Comparison of ENCODE assay signal across 19 mouse cellular contexts in genomic region chr12:76912193-76912592, GRCm38 (mm10). TPM values are rescaled to one million over a fixed set of nuclear protein-coding genes. Genes with fewer than 3 reads are reported as not detected.
DNase-seq lines count a peak whose midpoint lies in the region; ATAC-seq and TF ChIP-seq lines count a peak whose summit lies in the region.
"Had no signal": no experiment of that assay in that cellular context is flagged by ENCODE, and none has a peak within 500 bp of the region (broad histone marks: within the 10 kb centered on the region; RNA-seq: fewer than 3 reads in every experiment).

No protein-coding gene starts in this region.

- 64% methylated on average over 9 of the region's 9 CpGs for WGBS in heart, embryonic 11.5 days (ENCODE audit: insufficient replicate concordance)
- WGBS in liver, embryonic 14.5 days (ENCODE audit: insufficient replicate concordance), result 37% methylated on average over 9 of the region's 9 CpGs
- 84% methylated on average over 9 of the region's 9 CpGs for WGBS in forebrain, postnatal 0 days

- no peak for TF ChIP-seq CTCF in E14TG2a.4 (conservative IDR thresholded peaks at IDR 0.05; ENCODE audit: low read length)
- TF ChIP-seq CTCF in liver, embryonic 14.5 days (IDR thresholded peaks at IDR 0.05; ENCODE audit: low read depth), result no peak
- TF ChIP-seq CTCF in forebrain, postnatal 0 days (IDR thresholded peaks at IDR 0.05; ENCODE audit: low read depth), result no peak

- H3K9me3 ChIP-seq in heart, embryonic 11.5 days (replicated peaks; ENCODE audit: control insufficient read depth, low read length), result no peaks in the 10 kb centered on the region
- no peaks in the 10 kb centered on the region for H3K9me3 ChIP-seq in E14TG2a.4 (ENCODE audit: low read length)
- H3K9me3 ChIP-seq in ES-E14 (ENCODE audit: control insufficient read depth, insufficient read depth, low read depth, low read length), result no peaks in the 10 kb centered on the region
- H3K9me3 ChIP-seq in liver, embryonic 14.5 days (ENCODE audit: control insufficient read depth, low read length), result no peaks in the 10 kb centered on the region
- no peaks in the 10 kb centered on the region for H3K9me3 ChIP-seq in forebrain, postnatal 0 days (ENCODE audit: low read length)
- H3K9me3 ChIP-seq: forebrain, embryonic 10.5 days; heart, embryonic 13.5 days; hindbrain, embryonic 10.5 days had no signal

- H3K4me1 ChIP-seq in heart, embryonic 11.5 days (ENCODE audit: control insufficient read depth, insufficient read depth, low read length), result peaks cover 7% of the 10 kb centered on the region; the same call in 1 of the 2 replicates
- H3K4me1 ChIP-seq in E14TG2a.4 (replicated peaks; ENCODE audit: low read depth, low read length) (peaks cover 94% of the 10 kb centered on the region), ES-E14 (ENCODE audit: control insufficient read depth in 2 of 2, insufficient read depth in 2 of 2, low read length in 2 of 2, poor library complexity in 1 of 2) (peaks cover 10 to 43% of the 10 kb centered on the region in 2 experiments)
- peaks cover 37 to 45% of the 10 kb centered on the region in 2 experiments for H3K4me1 ChIP-seq in liver, embryonic 14.5 days (replicated peaks; ENCODE audit: control insufficient read depth in 2 of 2, insufficient read depth in 2 of 2, low read length in 1 of 2)
- no peaks in the 10 kb centered on the region for H3K4me1 ChIP-seq in forebrain, postnatal 0 days (ENCODE audit: insufficient read depth)

- H3K27ac ChIP-seq in heart, embryonic 11.5 days (ENCODE audit: low read depth, low read length), result no peak overlapping the region
- H3K27ac ChIP-seq in ES-E14 (ENCODE audit: insufficient read depth, low read depth, low read length, poor library complexity, severe bottlenecking), result peak overlapping the region; percentile 75
- peak overlapping the region; percentile 61 for H3K27ac ChIP-seq in liver, embryonic 14.5 days
- H3K27ac ChIP-seq in forebrain, postnatal 0 days (ENCODE audit: low read depth, low read length), result no peak overlapping the region
- H3K27ac ChIP-seq: forebrain, embryonic 10.5 days; heart, embryonic 13.5 days; hindbrain, embryonic 10.5 days; kidney, postnatal 0 days had no signal

- H3K27me3 ChIP-seq in heart, embryonic 11.5 days (ENCODE audit: control insufficient read depth, insufficient read depth, low read length), result no peaks in the 10 kb centered on the region; the same call in 1 of the 2 replicates
- H3K27me3 ChIP-seq in E14TG2a.4 (ENCODE audit: insufficient read depth, low read length), result no peaks in the 10 kb centered on the region
- H3K27me3 ChIP-seq in liver, embryonic 14.5 days (ENCODE audit: control insufficient read depth, insufficient read depth, low read length), result no peaks in the 10 kb centered on the region
- H3K27me3 ChIP-seq in forebrain, postnatal 0 days (ENCODE audit: insufficient read depth, low read length), result no peaks in the 10 kb centered on the region
- H3K27me3 ChIP-seq: heart, embryonic 13.5 days had no signal

- TF ChIP-seq EP300 in liver, embryonic 14.5 days (IDR thresholded peaks at IDR 0.05; ENCODE audit: low read depth), result no peak

- no peak overlapping the region for H3K9ac ChIP-seq in heart, embryonic 11.5 days (ENCODE audit: low read depth, low read length)
- H3K9ac ChIP-seq in ES-E14 (ENCODE audit: insufficient read depth, low read depth, low read length, poor library complexity, severe bottlenecking), result peak overlapping the region; percentile 46
- peak overlapping the region; percentile 54 for H3K9ac ChIP-seq in liver, embryonic 14.5 days (replicated peaks)
- no peak overlapping the region for H3K9ac ChIP-seq in forebrain, postnatal 0 days
- H3K9ac ChIP-seq: heart, embryonic 13.5 days had no signal

- no peak overlapping the region for H3K4me3 ChIP-seq in heart, embryonic 11.5 days (ENCODE audit: low read depth, low read length)
- H3K4me3 ChIP-seq in E14TG2a.4 (replicated peaks; ENCODE audit: low read length), result peak overlapping the region; percentile 76
- no peak overlapping the region for H3K4me3 ChIP-seq in ES-E14 (ENCODE audit: insufficient read depth in 1 of 2, low read depth in 1 of 2, low read length in 2 of 2, poor library complexity in 1 of 2, severe bottlenecking in 1 of 2)
- H3K4me3 ChIP-seq in liver, embryonic 14.5 days (ENCODE audit: insufficient read depth in 1 of 2, low read depth in 2 of 2, low read length in 2 of 2), result peak overlapping the region; percentile 32 to 38; a peak in 3 of 4 replicates
- no peak overlapping the region for H3K4me3 ChIP-seq in forebrain, postnatal 0 days (ENCODE audit: low read depth, low read length)
- H3K4me3 ChIP-seq: forebrain, embryonic 10.5 days; heart, embryonic 13.5 days; hindbrain, embryonic 10.5 days had no signal

- in situ Hi-C loops in ES-E14 (cut with MboI; ENCODE audit: low sequenced_read_pairs in 2 of 2, unreplicated experiment in 2 of 2), result no loop called here

- no peak for ATAC-seq in heart, embryonic 11.5 days (replicated peaks; ENCODE audit: insufficient number of reproducible peaks, low FRiP score, low TSS enrichment)
- no peak for ATAC-seq in liver, embryonic 14.5 days (ENCODE audit: insufficient read depth)
- no peak for ATAC-seq in forebrain, postnatal 0 days

- H3K36me3 ChIP-seq in heart, embryonic 11.5 days (ENCODE audit: control insufficient read depth, insufficient read depth, low read length), result peaks cover 3% of the 10 kb centered on the region; the same call in 1 of the 2 replicates
- peaks cover 92% of the 10 kb centered on the region for H3K36me3 ChIP-seq in E14TG2a.4 (ENCODE audit: insufficient read depth, low read length)
- peaks cover 21% of the 10 kb centered on the region; the same call in 1 of the 2 replicates for H3K36me3 ChIP-seq in ES-E14 (ENCODE audit: control insufficient read depth, insufficient read depth, low read length, poor library complexity, severe bottlenecking)
- peaks cover 20% of the 10 kb centered on the region for H3K36me3 ChIP-seq in liver, embryonic 14.5 days (replicated peaks; ENCODE audit: control insufficient read depth, insufficient read depth, low read depth)
- peaks cover 21% of the 10 kb centered on the region for H3K36me3 ChIP-seq in forebrain, postnatal 0 days (ENCODE audit: insufficient read depth)

- DNase-seq in heart, adult 18-20 months, result peak; percentile 45
- DNase-seq in ES-E14 (ENCODE audit: low read depth, low spot score), result no peak
- DNase-seq in liver, embryonic 14.5 days (ENCODE audit: low read depth in 3 of 3, low spot score in 3 of 3), result no peak
- no peak for DNase-seq in natural killer cell, adult 2 months (ENCODE audit: low spot score in 2 of 2)
- DNase-seq in forebrain, postnatal 0 days, result no peak
- DNase-seq: adrenal gland, postnatal 14 days; cerebellum, adult 11 months; cerebellum, postnatal 25 days; embryo, embryonic 11 days; gastrocnemius, postnatal 14 days; kidney, adult 18-20 months; left cerebral cortex, postnatal 4 days; retina, postnatal 1 day had no signal

- no peak overlapping the region for H3K4me2 ChIP-seq in heart, embryonic 11.5 days
- H3K4me2 ChIP-seq in liver, embryonic 14.5 days (ENCODE audit: low read depth), result peak overlapping the region; percentile 78
- H3K4me2 ChIP-seq in forebrain, postnatal 0 days (ENCODE audit: low read depth), result no peak overlapping the region
- H3K4me2 ChIP-seq: heart, embryonic 13.5 days had no signal

TF ChIP-seq in ES-E14, 5 proteins besides CTCF, POLR2A, EP300 and RAD21:
- no peak for TF ChIP-seq ZC3H11A (IDR thresholded peaks at IDR 0.05; ENCODE audit: borderline replicate concordance, low read depth, low read length)
- TF ChIP-seq ZNF384 (IDR thresholded peaks at IDR 0.05; ENCODE audit: low read depth, low read length), result no peak
- no peak for TF ChIP-seq HCFC1 (IDR thresholded peaks at IDR 0.05; ENCODE audit: borderline replicate concordance, insufficient read depth, low read length)
- TF ChIP-seq CHD2 (IDR thresholded peaks at IDR 0.05; ENCODE audit: low read depth, low read length), result no peak
- TF ChIP-seq MAFK (IDR thresholded peaks at IDR 0.05; ENCODE audit: insufficient read depth, low read depth, low read length), result no peak
TF ChIP-seq in ES-E14: peak in this region for 0.

RNA-seq across cellular contexts. Expression of gene Max, which starts 49.8 kb away (rescaled TPM):
- total RNA-seq in heart, adult 18-20 months (2021), result 10 to 100 TPM; 61.4 to 70.4 TPM
- 13.6 and 26.4 TPM in 2 replicates for polyA plus RNA-seq in heart, embryonic 11.5 days (2014; fragmentation: Nextera tagmentation; extraction: Ambion mirVana)
- total RNA-seq in ES-E14 (2012; rRNA removed), result 37.3 and 40.9 TPM in 2 replicates
- polyA plus RNA-seq in liver, embryonic 14.5 days (2012; rRNA removed), result 20.5 and 27.5 TPM in 2 replicates
- polyA plus RNA-seq in liver, embryonic 14.5 days (2014; fragmentation: Nextera tagmentation; extraction: Ambion mirVana), result 26.2 and 26.8 TPM in 2 replicates
- total RNA-seq in forebrain, postnatal 0 days (2014; rRNA removed), result 56.0 and 58.5 TPM in 2 replicates
- polyA plus RNA-seq in forebrain, postnatal 0 days (2015; fragmentation: Nextera tagmentation; extraction: Ambion mirVana), result 14.6 TPM in 2 replicates

Comparison
In these comparisons a context has a peak if more than half of its experiments do, and no peak if none do; other contexts are left out.
1. DNase-seq: peak in heart, adult 18-20 months (2 of 2); none in ES-E14 (single experiment), liver, embryonic 14.5 days (0 of 3), natural killer cell, adult 2 months (0 of 2) and forebrain, postnatal 0 days (single experiment).
2. H3K27ac ChIP-seq: peak in ES-E14 (single experiment) and liver, embryonic 14.5 days (single experiment); none in heart, embryonic 11.5 days (single experiment) and forebrain, postnatal 0 days (single experiment).
3. H3K4me3 ChIP-seq: peak in E14TG2a.4 (single experiment) and liver, embryonic 14.5 days (2 of 2); none in heart, embryonic 11.5 days (single experiment), ES-E14 (0 of 2) and forebrain, postnatal 0 days (single experiment).
4. H3K9ac ChIP-seq: peak in ES-E14 (single experiment) and liver, embryonic 14.5 days (single experiment); none in heart, embryonic 11.5 days (single experiment) and forebrain, postnatal 0 days (single experiment).